Mouse (Mus musculus): ENCODE data around the gene Slc22a2.

DNA sequence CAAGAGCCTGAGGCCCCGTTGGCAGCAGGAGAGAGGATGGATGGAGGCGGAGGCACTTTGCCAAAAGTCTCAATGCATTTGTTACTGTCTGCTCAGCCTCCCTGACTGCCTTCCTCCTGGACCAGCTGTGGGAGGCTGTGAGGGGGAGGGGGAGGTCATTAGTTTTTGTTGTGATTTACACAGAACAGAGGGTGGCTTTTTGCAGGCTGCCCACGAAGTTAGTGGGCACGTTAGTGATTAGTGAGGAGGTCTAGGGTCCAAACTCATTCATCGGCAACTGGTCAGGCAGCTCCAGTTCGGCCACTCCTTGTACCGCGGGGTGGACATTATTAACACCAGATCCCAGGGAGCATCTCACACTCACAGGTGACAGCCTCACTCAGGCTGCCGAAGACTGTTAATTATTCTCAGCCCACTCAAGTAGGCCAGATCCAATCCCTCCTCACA lies 4.9 kb downstream of the Slc22a2 start:
- TF ChIP-seq POLR2A (IDR thresholded peaks at IDR 0.05; ENCODE audit: control insufficient read depth, extremely low read depth, insufficient read depth, low read length, poor library complexity) (no peak), CTCF (IDR thresholded peaks at IDR 0.05; ENCODE audit: borderline replicate concordance, control insufficient read depth, extremely low read depth, insufficient read depth, low read length, poor library complexity) (no peak)
